Mouse (Mus musculus): ENCODE results near the gene Gm36028.

DNA sequence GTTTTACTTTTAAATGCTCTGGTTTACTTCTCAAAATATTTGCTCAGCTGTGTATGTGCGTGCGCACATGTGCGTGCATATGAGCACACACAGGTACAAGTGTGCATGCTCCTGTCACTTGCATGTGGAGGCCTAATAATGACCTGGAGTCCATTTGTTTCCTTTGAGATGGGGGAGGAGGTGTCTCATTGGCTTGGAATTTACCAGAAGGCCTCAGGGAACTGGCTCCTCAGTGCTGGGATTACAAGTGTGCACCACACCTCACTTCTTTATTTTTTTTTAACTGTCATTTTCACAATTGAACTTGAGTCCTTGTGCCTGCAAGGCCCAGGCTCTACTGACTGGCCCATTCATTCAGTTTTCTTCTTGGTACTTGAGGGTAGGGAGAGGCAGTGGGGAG lies 16.5 kb upstream of the Gm36028 start:
- TF ChIP-seq POLR2A (IDR thresholded peaks at IDR 0.05; ENCODE audit: low read depth, low read length) (no peak), CTCF (conservative IDR thresholded peaks at IDR 0.05; ENCODE audit: insufficient read depth, insufficient read length, low read depth, low read length) (no peak)
